Mouse (Mus musculus): ENCODE results near the gene Lrig2.

- TF ChIP-seq CTCF (IDR thresholded peaks at IDR 0.05; ENCODE audit: extremely low read depth, insufficient read depth, low read length), result no peak
- TF ChIP-seq POLR2A (IDR thresholded peaks at IDR 0.05; ENCODE audit: extremely low read depth, insufficient read depth, low read length), result no peak
Observed at GRCm38 (mm10) chr3:104442357-104442756, 69.4 kb downstream of the Lrig2 start.

Measured in cortical plate, adult 2 months (tissue).